Mouse (Mus musculus) embryonic facial prominence, embryonic 10.5 days (tissue): ENCODE results near the gene Wdr1. TPM values are rescaled to one million over a fixed set of nuclear protein-coding genes. Genes with fewer than 3 reads are reported as not detected.
A peak's percentile ranks its signal among the peaks of the same experiment; 100 is the strongest.
"Not testable (repeated sequence)": the region's sequence is repeated elsewhere in the genome, so short reads cannot be mapped to it uniquely, and the experiment has no call there.

Source experiments
- DNase-seq: peaks from one replicate; pipeline ENCODE4 v3.0.0-alpha.2; 2017; ENCODE audit warnings: low spot score
- H3K27ac ChIP-seq: fragments of 300-500 bp; sonication (generic); replicated peaks from 2 replicates; pipeline ENCODE4 v1.5.1; 2016; ENCODE audit warnings: mild to moderate bottlenecking
- H3K27me3 ChIP-seq: fragments of 300-500 bp; sonication (generic); replicated peaks from 2 replicates; pipeline ENCODE4 v1.6.1; 2016; ENCODE audit warnings: low read depth, mild to moderate bottlenecking; ENCODE audit not compliant: poor library complexity, severe bottlenecking
- H3K36me3 ChIP-seq: fragments of 300-500 bp; sonication (generic); replicated peaks from 2 replicates; pipeline ENCODE4 v1.6.1; 2016; ENCODE audit warnings: mild to moderate bottlenecking, moderate library complexity
- H3K4me1 ChIP-seq: fragments of 300-500 bp; sonication (generic); 2 replicates; pipeline ENCODE4 v1.6.1; 2016
- H3K4me3 ChIP-seq: fragments of 300-500 bp; sonication (generic); 2 replicates; pipeline ENCODE4 v1.5.1; 2016; ENCODE audit warnings: mild to moderate bottlenecking, moderate library complexity
- H3K9me3 ChIP-seq: fragments of 300-500 bp; sonication (generic); 2 replicates; pipeline ENCODE4 v1.6.1; 2016; ENCODE audit warnings: mild to moderate bottlenecking
- WGBS: fragments of 180-500 bp; shearing (Covaris S2); methylation state at CpG from one replicate; pipeline ENCODE4 v1.1.7; 2016; 5-methylcytosine and 5-hydroxymethylcytosine counted together
- polyA plus RNA-seq: library from polyadenylated mRNA; unstranded; fragments of >200 nt; fragmentation: Nextera tagmentation; extraction: Ambion mirVana; gene quantifications from 2 replicates; pipeline ENCODE4 v1.2.1, GENCODE M21; 2016

The Wdr1 gene
- polyA plus RNA-seq, 1 experiment from 2014 or later: 203 TPM

- H3K4me1 ChIP-seq: peaks cover 51% of the 10 kb centered on the region
- no peak overlapping the region for H3K4me3 ChIP-seq
- WGBS: 80% methylated on average over 4 of the region's 4 CpGs
- no peak for DNase-seq
- no peaks in the 10 kb centered on the region for H3K36me3 ChIP-seq
- no peak overlapping the region; the same call in 1 of the 2 replicates for H3K27ac ChIP-seq
- peaks cover 5% of the 10 kb centered on the region for H3K27me3 ChIP-seq
- no peaks in the 10 kb centered on the region for H3K9me3 ChIP-seq
Observed at GRCm38 (mm10) chr5:38485946-38486345, 77.1 kb downstream of the Wdr1 start.

- WGBS: 65% methylated on average over 7 of the region's 7 CpGs
- Histone ChIP-seq H3K36me3 (no peaks in the 10 kb centered on the region), H3K9me3 (no peaks in the 10 kb centered on the region), H3K27ac (no peak overlapping the region), H3K27me3 (peaks cover 5% of the 10 kb centered on the region), H3K4me3 (no peak overlapping the region), H3K4me1 (peaks cover 66% of the 10 kb centered on the region)
- DNase-seq: no peak
Observed at GRCm38 (mm10) chr5:38483518-38484110, 79.4 kb downstream of the Wdr1 start.

GRCm38 (mm10) chr5:38480822-38481707, 82.0 kb downstream of the Wdr1 start:
- DNase-seq: no peak
- Histone ChIP-seq H3K36me3 (no peaks in the 10 kb centered on the region), H3K4me3 (no peak overlapping the region), H3K27ac (0 out of 2 replicates have a peak overlapping the region, but pooled peaks have one; percentile 78), H3K9me3 (no peaks in the 10 kb centered on the region), H3K27me3 (peaks cover 3% of the 10 kb centered on the region; the same call in 1 of the 2 replicates), H3K4me1 (peaks cover 58% of the 10 kb centered on the region)
- WGBS: 79% methylated on average over 10 of the region's 10 CpGs

- peaks cover 57% of the 10 kb centered on the region for H3K4me1 ChIP-seq
- DNase-seq: peak; percentile 48
- H3K4me3 ChIP-seq: peak overlapping the region; percentile 45
- H3K9me3 ChIP-seq: no peaks in the 10 kb centered on the region
- peak overlapping the region; percentile 78 for H3K27ac ChIP-seq
- no peaks in the 10 kb centered on the region for H3K27me3 ChIP-seq
- 32% methylated on average over 22 of the region's 22 CpGs for WGBS
- no peaks in the 10 kb centered on the region for H3K36me3 ChIP-seq
Observed at GRCm38 (mm10) chr5:38479908-38480725, 82.9 kb downstream of the Wdr1 start.

GRCm38 (mm10) chr5:38479545-38479907, 83.5 kb downstream of the Wdr1 start:
- H3K9me3 ChIP-seq, H3K36me3 ChIP-seq, H3K27me3 ChIP-seq, DNase-seq: not testable (repeated sequence)
- Histone ChIP-seq H3K4me3 (peak overlapping the region; percentile 45), H3K27ac (peak overlapping the region; percentile 78), H3K4me1 (peaks cover 51% of the 10 kb centered on the region)

- H3K36me3 ChIP-seq: no peaks in the 10 kb centered on the region
- H3K9me3 ChIP-seq: no peaks in the 10 kb centered on the region
- DNase-seq: no peak
- WGBS: 57% methylated on average over 4 of the region's 4 CpGs
- H3K4me1 ChIP-seq: peaks cover 46% of the 10 kb centered on the region
- no peak overlapping the region for H3K27ac ChIP-seq
- H3K4me3 ChIP-seq: peak overlapping the region; percentile 45; the same call in 1 of the 2 replicates
- H3K27me3 ChIP-seq: no peaks in the 10 kb centered on the region
Observed at GRCm38 (mm10) chr5:38479027-38479426, 84.0 kb downstream of the Wdr1 start.

GRCm38 (mm10) chr5:38477731-38478445, 85.1 kb downstream of the Wdr1 start:
- no peaks in the 10 kb centered on the region for H3K27me3 ChIP-seq
- peak; percentile 46 for DNase-seq

GRCm38 (mm10) chr5:38476861-38477565, 86.0 kb downstream of the Wdr1 start:
- Histone ChIP-seq H3K9me3 (no peaks in the 10 kb centered on the region), H3K4me1 (peaks cover 30% of the 10 kb centered on the region), H3K36me3 (no peaks in the 10 kb centered on the region), H3K27ac (no peak overlapping the region), H3K4me3 (no peak overlapping the region), H3K27me3 (no peaks in the 10 kb centered on the region)
- 89% methylated on average over 25 of the region's 25 CpGs for WGBS
- no peak for DNase-seq

More at GRCm38 (mm10) chr5:38477731-38478445, 85.1 kb downstream of the Wdr1 start:
- Histone ChIP-seq H3K4me1 (peaks cover 37% of the 10 kb centered on the region), H3K4me3 (no peak overlapping the region), H3K36me3 (no peaks in the 10 kb centered on the region), H3K9me3 (no peaks in the 10 kb centered on the region), H3K27ac (no peak overlapping the region)
- WGBS: 87% methylated on average over 7 of the region's 7 CpGs

Other genes with a start within 250 kb of the Wdr1 start
- gene Drd5, start 243.9 kb downstream of the Wdr1 start, polyA plus RNA-seq: 0.05 and 0.09 TPM in 2 replicates
- 0.34 TPM in 1 of 2 replicates, not detected in the other for gene Slc2a9, start 60.1 kb downstream of the Wdr1 start, polyA plus RNA-seq
- gene Zfp518b, start 121.6 kb upstream of the Wdr1 start, polyA plus RNA-seq: 42.3 and 43.1 TPM in 2 replicates